Mouse (Mus musculus): Measurements from ENCODE around the gene Twsg1.

- TF ChIP-seq POLR2A (IDR thresholded peaks at IDR 0.05; ENCODE audit: low read depth, low read length): no peak
- no peak for TF ChIP-seq CTCF (conservative IDR thresholded peaks at IDR 0.05; ENCODE audit: insufficient read depth, insufficient read length, low read depth, low read length)
Measured at GRCm38 (mm10) chr17:65903826-65904225, 47.2 kb downstream of the Twsg1 start.

All from kidney, adult 2 months (tissue).